Mouse (Mus musculus): ENCODE data around the gene Tapbpl. TPM values are rescaled to one million over a fixed set of nuclear protein-coding genes. Genes with fewer than 3 reads are reported as not detected.
A peak's percentile ranks its signal among the peaks of the same experiment; 100 is the strongest.

Tapbpl gene
- polyA plus RNA-seq, 1 experiment from 2014 or later: 10.9 TPM

DNA sequence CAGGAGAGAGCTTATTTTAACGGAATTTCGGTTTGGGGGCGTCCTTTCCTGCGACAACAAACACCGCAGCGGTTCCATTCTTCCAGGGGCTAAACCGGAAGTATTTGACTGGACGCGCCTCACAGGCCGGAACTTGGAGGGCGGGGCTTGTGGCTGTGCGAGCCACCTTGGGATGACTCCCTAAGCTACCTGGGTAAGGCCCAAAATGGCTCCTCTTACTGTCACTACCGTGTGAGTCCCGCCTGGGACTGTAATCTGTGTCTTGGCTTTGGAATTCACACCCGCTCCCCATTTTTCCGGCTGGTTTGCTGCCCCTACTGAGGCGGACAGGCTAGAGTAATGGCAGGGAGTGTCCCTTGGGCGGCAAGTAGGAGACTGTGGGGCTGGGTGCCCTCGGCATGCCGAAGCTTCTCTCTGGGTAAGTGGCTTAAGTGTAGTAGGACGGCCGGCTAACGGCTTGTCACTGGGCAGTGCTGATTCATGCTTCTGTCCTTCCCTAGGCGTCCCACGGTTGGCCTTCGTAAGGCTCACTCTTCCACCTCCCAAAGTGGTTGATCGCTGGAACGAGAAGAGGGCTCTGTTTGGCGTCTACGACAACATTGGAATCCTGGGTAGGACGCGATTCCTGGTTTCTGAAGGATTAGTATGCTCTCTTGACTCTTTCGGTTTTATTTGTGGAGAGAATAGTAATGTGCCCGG, 39.5 kb downstream of the Tapbpl start:
- no peaks in the 10 kb centered on the region for H3K27me3 ChIP-seq
- H3K9ac ChIP-seq: peak overlapping the region; percentile 80
- ATAC-seq (ENCODE audit: borderline replicate concordance, extremely low read depth, low FRiP score, low TSS enrichment): peak; percentile 93
- peak overlapping the region; percentile 66 for H3K4me2 ChIP-seq
- H3K9me3 ChIP-seq: no peaks in the 10 kb centered on the region
- under 1% methylated on average over 34 of the region's 34 CpGs for WGBS
- peak overlapping the region; percentile 64 for H3K4me3 ChIP-seq
- H3K27ac ChIP-seq: peak overlapping the region; percentile 99
- peaks cover 48% of the 10 kb centered on the region for H3K36me3 ChIP-seq
- peaks cover 22% of the 10 kb centered on the region for H3K4me1 ChIP-seq

DNA sequence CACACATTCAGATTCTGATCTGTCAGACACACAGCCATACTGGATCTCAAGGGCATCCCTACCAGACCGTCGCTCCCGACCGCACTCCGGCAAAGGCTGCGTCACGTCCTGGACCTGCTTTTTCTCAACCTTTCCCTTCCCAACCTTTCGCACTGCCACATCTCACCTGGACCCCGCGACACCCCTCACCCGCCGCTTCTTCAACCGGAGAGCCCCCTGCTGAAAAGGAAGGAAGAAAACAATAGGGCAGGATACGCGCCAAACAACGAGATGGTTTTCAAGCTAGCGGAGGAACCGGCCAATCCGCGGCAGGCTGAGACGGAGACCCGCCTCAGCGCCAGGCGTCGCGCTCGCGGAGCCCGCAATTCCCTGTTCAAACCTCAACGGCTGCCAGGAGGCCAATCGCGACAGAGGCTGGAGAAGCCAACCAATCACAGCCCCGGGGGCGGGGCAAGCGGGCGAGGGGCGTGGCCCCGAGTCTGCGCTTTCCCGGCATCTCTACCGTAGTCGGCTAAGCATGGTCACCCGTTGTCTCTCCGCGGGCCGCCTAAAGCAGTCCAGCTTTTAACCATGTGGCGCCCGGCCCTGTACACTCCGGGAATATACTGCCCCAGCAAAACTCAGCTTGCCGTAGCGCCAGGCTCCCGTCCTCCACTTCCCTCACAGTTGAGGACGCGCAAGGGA, 40.2 kb downstream of the Tapbpl start, which contains the start of the genes Ncapd2 and Mrpl51:
Ncapd2 (minus strand) TSS at position 370 of the 684 bp plus-strand sequence.
Mrpl51 (plus strand) TSS at position 470 of the 684 bp plus-strand sequence.
- Histone ChIP-seq H3K27ac (peak within 1 kb of the TSS; percentile 99), H3K9me3 (no peaks in the 10 kb centered on the region), H3K4me3 (peak within 1 kb of the TSS; percentile 64), H3K27me3 (no peaks in the 10 kb centered on the region), H3K4me2 (peak within 1 kb of the TSS; percentile 66), H3K36me3 (peaks cover 55% of the 10 kb centered on the region), H3K4me1 (peaks cover 22% of the 10 kb centered on the region), H3K9ac (peak within 1 kb of the TSS; percentile 80)
- under 1% methylated on average over 54 of the region's 54 CpGs for WGBS
- peak; percentile 97 for ATAC-seq (ENCODE audit: borderline replicate concordance, extremely low read depth, low FRiP score, low TSS enrichment)

DNA sequence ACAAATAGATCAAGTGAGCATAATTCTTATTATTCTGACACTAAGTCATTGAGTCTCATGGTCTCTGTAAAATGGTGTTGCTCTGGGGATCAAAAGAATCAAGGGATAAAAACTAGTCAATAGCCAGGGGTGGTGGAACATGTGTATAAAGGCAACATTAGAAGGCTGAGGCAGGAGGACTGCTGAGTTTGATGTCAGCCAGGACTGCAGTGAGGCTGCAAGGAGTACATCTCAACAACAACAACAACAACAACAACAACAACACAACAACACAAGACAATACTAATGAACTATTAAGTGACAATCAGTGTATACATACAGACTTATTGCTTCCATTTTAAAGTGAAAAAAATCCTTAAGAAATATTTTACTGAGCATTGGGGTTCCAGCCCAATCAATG, 40.8 kb downstream of the Tapbpl start:
- peaks cover 61% of the 10 kb centered on the region for H3K36me3 ChIP-seq
- peaks cover 22% of the 10 kb centered on the region for H3K4me1 ChIP-seq
- no peaks in the 10 kb centered on the region for H3K9me3 ChIP-seq
- peak overlapping the region; percentile 99 for H3K27ac ChIP-seq
- H3K9ac ChIP-seq: peak overlapping the region; percentile 67
- peak overlapping the region; percentile 58 for H3K4me2 ChIP-seq
- no peak for ATAC-seq (ENCODE audit: borderline replicate concordance, extremely low read depth, low FRiP score, low TSS enrichment)
- peak overlapping the region; percentile 64 for H3K4me3 ChIP-seq
- H3K27me3 ChIP-seq: no peaks in the 10 kb centered on the region

DNA sequence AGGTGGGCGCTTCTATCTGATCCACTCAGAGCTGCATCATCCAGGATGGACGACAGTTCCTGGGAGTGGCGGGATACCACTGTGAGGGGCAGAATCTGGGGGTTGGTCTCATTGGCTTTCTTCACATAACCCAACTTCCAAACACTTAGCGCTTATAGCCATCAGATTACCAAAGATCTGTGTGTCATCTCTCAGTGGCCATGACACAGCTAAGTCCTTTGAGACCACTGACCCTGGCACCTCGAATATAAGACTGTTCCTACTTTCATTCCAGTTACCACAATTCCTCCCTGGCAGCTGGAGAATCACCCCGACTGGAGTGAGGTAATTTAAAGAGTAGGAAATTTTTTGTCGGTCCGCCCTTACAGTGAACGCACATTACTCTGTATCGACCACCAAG, 45.5 kb downstream of the Tapbpl start:
- Histone ChIP-seq H3K36me3 (peaks cover 84% of the 10 kb centered on the region), H3K27me3 (no peaks in the 10 kb centered on the region), H3K4me3 (no peak overlapping the region), H3K9ac (no peak overlapping the region), H3K27ac (no peak overlapping the region), H3K4me1 (peaks cover 10% of the 10 kb centered on the region), H3K4me2 (no peak overlapping the region), H3K9me3 (no peaks in the 10 kb centered on the region)
- WGBS: 96% methylated on average over 10 of the region's 10 CpGs
- no peak for ATAC-seq (ENCODE audit: borderline replicate concordance, extremely low read depth, low FRiP score, low TSS enrichment)

DNA sequence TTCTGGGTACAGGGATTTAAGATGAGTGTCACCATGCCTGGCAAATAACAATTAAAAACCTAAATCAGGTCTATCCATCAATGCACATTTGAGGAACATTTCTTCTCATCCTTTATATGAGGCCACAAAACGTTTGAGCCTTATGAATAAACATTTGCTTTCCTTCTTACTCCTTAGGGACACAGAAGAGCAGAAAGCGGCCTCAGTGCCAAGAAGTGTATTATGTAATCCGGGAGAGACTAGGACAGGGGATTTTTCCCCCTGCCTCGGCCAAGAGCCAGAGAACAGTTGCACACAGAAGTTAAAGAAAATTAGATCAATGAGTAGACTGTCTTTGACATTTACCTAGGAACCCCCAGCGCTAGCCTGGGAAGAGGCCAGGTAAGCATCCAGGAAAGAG, 49.5 kb downstream of the Tapbpl start:
- no peaks in the 10 kb centered on the region for H3K9me3 ChIP-seq
- no peak overlapping the region for H3K27ac ChIP-seq
- H3K4me3 ChIP-seq: no peak overlapping the region
- H3K9ac ChIP-seq: no peak overlapping the region
- H3K27me3 ChIP-seq: no peaks in the 10 kb centered on the region
- no peak overlapping the region for H3K4me2 ChIP-seq
- 78% methylated on average over 5 of the region's 5 CpGs for WGBS
- ATAC-seq (ENCODE audit: borderline replicate concordance, extremely low read depth, low FRiP score, low TSS enrichment): no peak
- peaks cover 97% of the 10 kb centered on the region for H3K36me3 ChIP-seq
- no peaks in the 10 kb centered on the region for H3K4me1 ChIP-seq

DNA sequence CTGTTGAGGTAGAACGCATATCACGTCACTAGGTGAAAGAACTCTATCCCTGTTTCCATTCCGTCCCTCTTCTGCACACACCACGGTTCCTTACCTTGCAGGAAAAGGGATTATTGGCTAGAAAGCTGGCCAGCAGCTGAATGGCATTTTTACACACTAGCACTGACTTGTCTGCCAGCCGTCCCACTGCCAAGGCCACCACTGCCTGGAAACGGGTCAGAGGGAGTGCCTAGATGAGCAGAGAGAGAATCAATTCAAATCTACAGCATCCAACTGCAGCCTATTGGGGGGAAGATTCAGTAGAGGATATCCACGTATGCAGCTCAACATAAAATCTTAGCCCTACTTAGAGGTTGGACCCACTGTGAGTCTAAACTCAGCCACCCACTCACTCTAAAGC, 52.1 kb downstream of the Tapbpl start:
- Histone ChIP-seq H3K9me3 (no peaks in the 10 kb centered on the region), H3K4me3 (no peak overlapping the region), H3K27ac (no peak overlapping the region), H3K4me1 (no peaks in the 10 kb centered on the region), H3K9ac (no peak overlapping the region), H3K36me3 (peaks cover 97% of the 10 kb centered on the region), H3K4me2 (no peak overlapping the region), H3K27me3 (no peaks in the 10 kb centered on the region)
- no peak for ATAC-seq (ENCODE audit: borderline replicate concordance, extremely low read depth, low FRiP score, low TSS enrichment)
- WGBS: 95% methylated on average over 7 of the region's 7 CpGs

DNA sequence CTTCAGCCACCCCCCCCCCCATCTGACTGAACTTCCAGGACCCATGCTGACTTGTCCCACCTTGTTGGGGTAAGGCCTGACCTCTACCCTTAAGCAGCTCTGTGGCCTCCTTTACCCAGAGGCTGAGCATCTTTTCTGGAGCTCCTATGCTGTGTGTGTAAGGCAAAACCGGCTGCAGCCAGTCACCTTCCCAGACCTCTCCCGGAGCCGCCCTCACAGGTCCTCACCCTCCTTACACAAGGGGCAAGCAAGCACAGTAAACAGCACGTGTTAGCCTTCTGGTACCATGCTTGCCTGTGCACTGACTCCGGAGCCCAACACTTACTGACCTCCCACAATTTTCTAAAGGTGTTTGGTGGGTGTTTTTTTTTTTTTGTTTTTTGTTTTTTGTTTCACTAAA, 56.2 kb downstream of the Tapbpl start:
- Histone ChIP-seq H3K27ac (no peak overlapping the region), H3K9ac (no peak overlapping the region), H3K9me3 (no peaks in the 10 kb centered on the region), H3K27me3 (no peaks in the 10 kb centered on the region), H3K4me2 (no peak overlapping the region), H3K4me3 (no peak overlapping the region), H3K4me1 (no peaks in the 10 kb centered on the region), H3K36me3 (peaks cover 96% of the 10 kb centered on the region)
- ATAC-seq (ENCODE audit: borderline replicate concordance, extremely low read depth, low FRiP score, low TSS enrichment): no peak
- 89% methylated on average over 5 of the region's 5 CpGs for WGBS

Small RNA genes lying within 50 kb of the gene (microRNA-seq; reads per million reads assigned to microRNA genes)
- gene Mir3098 (0.74 reads per million), gene Mir8113 (not detected)

Other genes with a start within 250 kb of the Tapbpl start
- 0.74 and 0.96 TPM in 2 replicates for gene Pianp, start 235.2 kb downstream of the Tapbpl start, polyA plus RNA-seq (2015; fragmentation: Nextera tagmentation; extraction: Ambion mirVana)
- 21.3 and 24.4 TPM in 2 replicates for gene Zfp384, start 222.7 kb downstream of the Tapbpl start, polyA plus RNA-seq (2015; fragmentation: Nextera tagmentation; extraction: Ambion mirVana)
- 138 and 149 TPM in 2 replicates for gene Ing4, start 192.1 kb downstream of the Tapbpl start, polyA plus RNA-seq (2015; fragmentation: Nextera tagmentation; extraction: Ambion mirVana)
- gene Acrbp, start 182.2 kb downstream of the Tapbpl start, polyA plus RNA-seq (2015; fragmentation: Nextera tagmentation; extraction: Ambion mirVana): 10.8 and 12.9 TPM in 2 replicates
- 0.38 and 0.69 TPM in 2 replicates for gene Lpar5, start 163.9 kb downstream of the Tapbpl start, polyA plus RNA-seq (2015; fragmentation: Nextera tagmentation; extraction: Ambion mirVana)
- 68.5 and 69.3 TPM in 2 replicates for gene Chd4, start 135.9 kb downstream of the Tapbpl start, polyA plus RNA-seq (2015; fragmentation: Nextera tagmentation; extraction: Ambion mirVana)
- gene Nop2, start 100.0 kb downstream of the Tapbpl start, polyA plus RNA-seq (2015; fragmentation: Nextera tagmentation; extraction: Ambion mirVana): 56.5 and 58.8 TPM in 2 replicates
- 5.7 and 6.8 TPM in 2 replicates for gene Iffo1, start 86.6 kb downstream of the Tapbpl start, polyA plus RNA-seq (2015; fragmentation: Nextera tagmentation; extraction: Ambion mirVana)
- 1,765 and 1,844 TPM in 2 replicates for gene Gapdh, start 65.4 kb downstream of the Tapbpl start, polyA plus RNA-seq (2015; fragmentation: Nextera tagmentation; extraction: Ambion mirVana)
- gene Ncapd2, start 40.2 kb downstream of the Tapbpl start, polyA plus RNA-seq (2015; fragmentation: Nextera tagmentation; extraction: Ambion mirVana): 136 and 139 TPM in 2 replicates
- 208 and 224 TPM in 2 replicates for gene Mrpl51, start 40.1 kb downstream of the Tapbpl start, polyA plus RNA-seq (2015; fragmentation: Nextera tagmentation; extraction: Ambion mirVana)
- gene Vamp1, start 16.3 kb downstream of the Tapbpl start, polyA plus RNA-seq (2015; fragmentation: Nextera tagmentation; extraction: Ambion mirVana): 4.2 and 5.4 TPM in 2 replicates
- gene Cd27, start 5.2 kb upstream of the Tapbpl start, polyA plus RNA-seq (2015; fragmentation: Nextera tagmentation; extraction: Ambion mirVana): 2.6 and 4.5 TPM in 2 replicates
- 0.22 and 0.31 TPM in 2 replicates for gene Tuba3a, start 54.2 kb upstream of the Tapbpl start, polyA plus RNA-seq (2015; fragmentation: Nextera tagmentation; extraction: Ambion mirVana)
- 79.1 and 82.5 TPM in 2 replicates for gene Ltbr, start 82.0 kb upstream of the Tapbpl start, polyA plus RNA-seq (2015; fragmentation: Nextera tagmentation; extraction: Ambion mirVana)
- 5.0 and 5.8 TPM in 2 replicates for gene Scnn1a, start 88.8 kb upstream of the Tapbpl start, polyA plus RNA-seq (2015; fragmentation: Nextera tagmentation; extraction: Ambion mirVana)
- 88.3 and 101 TPM in 2 replicates for gene Tnfrsf1a, start 117.5 kb upstream of the Tapbpl start, polyA plus RNA-seq (2015; fragmentation: Nextera tagmentation; extraction: Ambion mirVana)
- 0.31 and 0.36 TPM in 2 replicates for gene Plekhg6, start 148.9 kb upstream of the Tapbpl start, polyA plus RNA-seq (2015; fragmentation: Nextera tagmentation; extraction: Ambion mirVana)